Mouse (Mus musculus) liver, embryonic 16.5 days (tissue): ENCODE measurements around the gene Hoxd10. TPM values are rescaled to one million over a fixed set of nuclear protein-coding genes. Genes with fewer than 3 reads are reported as not detected.

Experiments used
- ATAC-seq: fragments of 200-750 bp; cut with Nextera tagmentation; 2 replicates; pipeline ENCODE4 v1.8.0; 2017; ENCODE audit warnings: low read depth, mild to moderate bottlenecking, moderate number of reproducible peaks, moderate library complexity
- H3K27ac ChIP-seq: fragments of 300-500 bp; sonication (generic); 2 replicates; pipeline ENCODE4 v1.5.1; 2014; ENCODE audit warnings: mild to moderate bottlenecking, low read length
- H3K27me3 ChIP-seq: fragments of 300-500 bp; sonication (generic); 2 replicates; pipeline ENCODE4 v1.6.1; 2014; ENCODE audit warnings: low read depth, low read length, mixed read lengths; ENCODE audit not compliant: control insufficient read depth, insufficient read depth
- H3K36me3 ChIP-seq: fragments of 300-500 bp; sonication (generic); 2 replicates; pipeline ENCODE4 v1.6.1; 2014; ENCODE audit warnings: mild to moderate bottlenecking; ENCODE audit not compliant: control insufficient read depth, insufficient read depth
- H3K4me1 ChIP-seq: fragments of 300-500 bp; sonication (generic); 2 replicates; pipeline ENCODE4 v1.6.1; 2014; ENCODE audit warnings: low read depth, low read length, mixed read lengths; ENCODE audit not compliant: control insufficient read depth
- H3K4me2 ChIP-seq: fragments of 300-500 bp; sonication (generic); 2 replicates; pipeline ENCODE4 v1.6.1; 2014; ENCODE audit warnings: low read depth, low read length, mixed read lengths
- H3K4me3 ChIP-seq: fragments of 300-500 bp; sonication (generic); 2 replicates; pipeline ENCODE4 v1.5.1; 2014; ENCODE audit warnings: low read depth, mild to moderate bottlenecking, low read length
- H3K9ac ChIP-seq: fragments of 300-500 bp; sonication (generic); 2 replicates; pipeline ENCODE4 v1.6.1; 2014; ENCODE audit warnings: low read depth, low read length
- H3K9me3 ChIP-seq: fragments of 300-500 bp; sonication (generic); replicated peaks from 2 replicates; pipeline ENCODE4 v1.6.1; 2016; ENCODE audit warnings: low read length; ENCODE audit not compliant: control insufficient read depth
- WGBS: fragments of 180-500 bp; shearing (Covaris S2); extraction: QIAGEN DNeasy Blood & Tissue Kit; methylation state at CpG from one replicate; pipeline ENCODE4 v1.1.7; 2014; ENCODE audit not compliant: insufficient replicate concordance; 5-methylcytosine and 5-hydroxymethylcytosine counted together
- polyA plus RNA-seq: library from polyadenylated mRNA; unstranded; fragments of >200 nt; fragmentation: Nextera tagmentation; extraction: Ambion mirVana; gene quantifications from 2 replicates; pipeline ENCODE4 v1.2.1, GENCODE M21; 2015

Hoxd10 gene
- polyA plus RNA-seq, 1 experiment from 2014 or later, result not detected

- no peak within 1 kb of the TSS for H3K4me3 ChIP-seq
- H3K36me3 ChIP-seq, result no peaks in the 10 kb centered on the region
- no peak for ATAC-seq
Observed at GRCm38 (mm10) chr2:74678891-74679595, 12.7 kb upstream of the Hoxd10 start, which contains the start of gene Hoxd11. Gene Hoxd11 (plus strand): TSS chr2:74679557.

GRCm38 (mm10) chr2:74679596-74679971 lies 12.1 kb upstream of the Hoxd10 start:
- ATAC-seq, result no peak
- Histone ChIP-seq H3K9me3 (no peaks in the 10 kb centered on the region), H3K4me3 (no peak overlapping the region), H3K4me1 (peaks cover 3% of the 10 kb centered on the region), H3K4me2 (no peak overlapping the region), H3K27ac (no peak overlapping the region), H3K9ac (no peak overlapping the region), H3K36me3 (no peaks in the 10 kb centered on the region), H3K27me3 (peaks cover 97% of the 10 kb centered on the region)
- WGBS, result under 1% methylated on average over 26 of the region's 26 CpGs

More at GRCm38 (mm10) chr2:74678891-74679595, 12.7 kb upstream of the Hoxd10 start, which contains the start of gene Hoxd11:
- Histone ChIP-seq H3K9ac (no peak within 1 kb of the TSS), H3K4me2 (no peak within 1 kb of the TSS), H3K9me3 (no peaks in the 10 kb centered on the region), H3K27ac (no peak within 1 kb of the TSS), H3K4me1 (peaks cover 3% of the 10 kb centered on the region), H3K27me3 (peaks cover 97% of the 10 kb centered on the region)
- 1% methylated on average over 15 of the region's 15 CpGs for WGBS

- Histone ChIP-seq H3K36me3 (no peaks in the 10 kb centered on the region), H3K9me3 (no peaks in the 10 kb centered on the region), H3K9ac (no peak overlapping the region), H3K27me3 (peaks cover 97% of the 10 kb centered on the region), H3K4me1 (peaks cover 3% of the 10 kb centered on the region), H3K27ac (no peak overlapping the region), H3K4me3 (no peak overlapping the region), H3K4me2 (no peak overlapping the region)
- 1% methylated on average over 23 of the region's 23 CpGs for WGBS
- ATAC-seq, result no peak
Observed at GRCm38 (mm10) chr2:74679980-74680379, 11.7 kb upstream of the Hoxd10 start.

GRCm38 (mm10) chr2:74680561-74681398 lies 10.9 kb upstream of the Hoxd10 start:
- peaks cover 95% of the 10 kb centered on the region for H3K27me3 ChIP-seq
- no peak overlapping the region for H3K4me3 ChIP-seq
- no peaks in the 10 kb centered on the region for H3K36me3 ChIP-seq
- no peak overlapping the region for H3K27ac ChIP-seq
- no peaks in the 10 kb centered on the region for H3K9me3 ChIP-seq
- ATAC-seq, result no peak
- no peak overlapping the region for H3K9ac ChIP-seq
- H3K4me2 ChIP-seq, result no peak overlapping the region
- peaks cover 3% of the 10 kb centered on the region for H3K4me1 ChIP-seq
- WGBS, result 2% methylated on average over 21 of the region's 21 CpGs

- H3K4me1 ChIP-seq, result peaks cover 3% of the 10 kb centered on the region
- no peaks in the 10 kb centered on the region for H3K36me3 ChIP-seq
- WGBS, result under 1% methylated on average over 73 of the region's 78 CpGs
- H3K27ac ChIP-seq, result no peak overlapping the region
- H3K9ac ChIP-seq, result no peak overlapping the region
- H3K4me3 ChIP-seq, result no peak overlapping the region; the same call in 1 of the 2 replicates
- H3K9me3 ChIP-seq, result no peaks in the 10 kb centered on the region
- H3K27me3 ChIP-seq, result peaks cover 92% of the 10 kb centered on the region
- no peak overlapping the region for H3K4me2 ChIP-seq
- no peak for ATAC-seq
Observed at GRCm38 (mm10) chr2:74681594-74682531, 9.9 kb upstream of the Hoxd10 start.

- Histone ChIP-seq H3K4me3 (no peak overlapping the region), H3K36me3 (no peaks in the 10 kb centered on the region), H3K4me1 (peaks cover 3% of the 10 kb centered on the region), H3K9me3 (no peaks in the 10 kb centered on the region), H3K27ac (no peak overlapping the region), H3K4me2 (no peak overlapping the region), H3K9ac (no peak overlapping the region), H3K27me3 (peaks cover 94% of the 10 kb centered on the region)
- WGBS, result 2% methylated on average over 43 of the region's 51 CpGs
- ATAC-seq, result no peak
Observed at GRCm38 (mm10) chr2:74682796-74683195, 8.9 kb upstream of the Hoxd10 start.

- Histone ChIP-seq H3K4me2 (no peak overlapping the region), H3K9me3 (no peaks in the 10 kb centered on the region), H3K36me3 (no peaks in the 10 kb centered on the region), H3K4me1 (peaks cover 3% of the 10 kb centered on the region), H3K27ac (no peak overlapping the region), H3K9ac (no peak overlapping the region), H3K27me3 (peaks cover 95% of the 10 kb centered on the region), H3K4me3 (no peak overlapping the region)
- ATAC-seq, result no peak
- WGBS, result 3% methylated on average over 18 of the region's 18 CpGs
Observed at GRCm38 (mm10) chr2:74683471-74683951, 8.2 kb upstream of the Hoxd10 start.

GRCm38 (mm10) chr2:74684106-74684505 lies 7.6 kb upstream of the Hoxd10 start:
- no peak overlapping the region for H3K4me2 ChIP-seq
- no peak overlapping the region for H3K4me3 ChIP-seq
- 1% methylated on average over 12 of the region's 12 CpGs for WGBS

More at GRCm38 (mm10) chr2:74684106-74684505, 7.6 kb upstream of the Hoxd10 start:
- H3K9ac ChIP-seq, result no peak overlapping the region
- H3K4me1 ChIP-seq, result peaks cover 3% of the 10 kb centered on the region
- H3K27ac ChIP-seq, result no peak overlapping the region
- peaks cover 94% of the 10 kb centered on the region for H3K27me3 ChIP-seq
- H3K36me3 ChIP-seq, result no peaks in the 10 kb centered on the region
- no peak for ATAC-seq
- H3K9me3 ChIP-seq, result no peaks in the 10 kb centered on the region
